Mouse (Mus musculus): Measurements from ENCODE around the gene Bicra. TPM values are rescaled to one million over a fixed set of nuclear protein-coding genes. Genes with fewer than 3 reads are reported as not detected.

The Bicra gene
- polyA plus RNA-seq, 2 experiments = 0.83 to 1.8 TPM

DNA sequence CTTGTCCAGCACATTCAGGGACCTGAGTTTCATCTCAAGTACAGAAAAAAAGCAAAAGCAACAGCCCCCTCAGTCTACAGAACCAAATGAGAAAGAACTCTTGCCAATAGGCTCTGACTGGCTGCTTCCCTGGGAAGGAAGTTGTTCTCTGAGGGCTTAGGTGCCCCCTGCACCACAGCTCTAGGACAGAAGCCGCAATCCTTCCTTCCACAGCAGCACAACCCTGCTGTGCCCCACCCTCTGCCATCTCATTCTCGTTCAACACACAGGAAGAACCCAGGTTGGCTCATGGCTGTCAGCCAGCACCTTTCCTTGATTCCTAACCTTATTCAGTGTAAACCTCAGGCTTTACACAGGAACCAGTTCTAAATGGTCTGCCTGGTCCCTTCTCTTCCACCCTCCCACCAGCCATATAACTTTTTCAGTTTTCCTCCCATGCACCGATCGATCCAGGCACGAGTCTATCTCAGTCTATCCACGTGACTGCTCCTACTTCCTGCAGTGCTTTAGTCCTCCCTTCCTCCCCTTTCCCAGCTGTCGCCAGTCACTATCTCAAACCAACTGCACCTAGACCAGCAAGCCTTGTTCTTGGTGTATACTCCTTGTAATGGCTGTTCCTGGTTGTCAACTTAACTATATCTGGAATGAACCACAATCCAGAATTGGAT is 36.2 kb downstream of the Bicra start:
- no peak overlapping the region for H3K4me3 ChIP-seq (ENCODE audit: insufficient read depth in 1 of 2, low read depth in 2 of 2, low read length in 2 of 2)
- no peaks in the 10 kb centered on the region for H3K27me3 ChIP-seq (ENCODE audit: control insufficient read depth, insufficient read depth, low read length)
- no peaks in the 10 kb centered on the region for H3K36me3 ChIP-seq (replicated peaks; ENCODE audit: control insufficient read depth, insufficient read depth, low read depth)
- TF ChIP-seq CTCF (IDR thresholded peaks at IDR 0.05; ENCODE audit: low read depth) (no peak), EP300 (IDR thresholded peaks at IDR 0.05; ENCODE audit: low read depth) (no peak)
- no peak overlapping the region for H3K27ac ChIP-seq
- H3K9me3 ChIP-seq (ENCODE audit: control insufficient read depth, low read length) = no peaks in the 10 kb centered on the region
- no peak for ATAC-seq (ENCODE audit: insufficient read depth)
- no peak for DNase-seq (ENCODE audit: low read depth in 3 of 3, low spot score in 3 of 3)
- H3K9ac ChIP-seq (replicated peaks) = no peak overlapping the region
- H3K4me1 ChIP-seq (replicated peaks; ENCODE audit: control insufficient read depth in 2 of 2, insufficient read depth in 2 of 2, low read length in 1 of 2) = peaks cover 0 to 8% of the 10 kb centered on the region in 2 experiments; a peak in 2 of 4 replicates
- WGBS (ENCODE audit: insufficient replicate concordance) = 29% methylated on average over 7 of the region's 7 CpGs
- H3K4me2 ChIP-seq (ENCODE audit: low read depth) = no peak overlapping the region

DNA sequence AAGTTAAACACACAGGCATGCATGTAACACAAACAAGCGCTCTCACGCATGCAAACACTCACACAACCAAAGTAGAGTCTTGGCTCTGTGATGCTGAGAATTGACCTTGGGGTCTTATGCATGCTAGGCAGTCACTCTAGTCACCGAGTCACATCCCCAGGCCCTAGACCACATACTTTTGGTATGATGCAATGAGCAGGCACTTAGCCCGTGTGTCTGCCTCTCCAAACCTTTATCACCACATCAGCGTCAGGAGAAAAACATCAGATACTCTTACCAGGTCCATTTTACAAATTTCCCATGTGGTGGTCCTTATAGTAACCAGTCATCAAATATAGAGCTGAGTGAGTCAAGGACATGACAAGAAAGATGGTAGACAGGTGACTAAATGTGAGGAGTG is 37.1 kb downstream of the Bicra start:
- Histone ChIP-seq H3K4me3 (ENCODE audit: insufficient read depth in 1 of 2, low read depth in 2 of 2, low read length in 2 of 2) (no peak overlapping the region), H3K27ac (no peak overlapping the region), H3K27me3 (ENCODE audit: control insufficient read depth, insufficient read depth, low read length) (no peaks in the 10 kb centered on the region), H3K9me3 (ENCODE audit: control insufficient read depth, low read length) (no peaks in the 10 kb centered on the region), H3K4me2 (ENCODE audit: low read depth) (no peak overlapping the region), H3K4me1 (replicated peaks; ENCODE audit: control insufficient read depth in 2 of 2, insufficient read depth in 2 of 2, low read length in 1 of 2) (peaks cover 0 to 8% of the 10 kb centered on the region in 2 experiments; a peak in 2 of 4 replicates), H3K9ac (replicated peaks) (no peak overlapping the region), H3K36me3 (replicated peaks; ENCODE audit: control insufficient read depth, insufficient read depth, low read depth) (no peaks in the 10 kb centered on the region)
- TF ChIP-seq EP300 (IDR thresholded peaks at IDR 0.05; ENCODE audit: low read depth) (no peak), CTCF (IDR thresholded peaks at IDR 0.05; ENCODE audit: low read depth) (no peak)
- DNase-seq (ENCODE audit: low read depth in 3 of 3, low spot score in 3 of 3) (no peak), ATAC-seq (ENCODE audit: insufficient read depth) (no peak)
- 64% methylated on average over 5 of the region's 5 CpGs for WGBS (ENCODE audit: insufficient replicate concordance)

DNA sequence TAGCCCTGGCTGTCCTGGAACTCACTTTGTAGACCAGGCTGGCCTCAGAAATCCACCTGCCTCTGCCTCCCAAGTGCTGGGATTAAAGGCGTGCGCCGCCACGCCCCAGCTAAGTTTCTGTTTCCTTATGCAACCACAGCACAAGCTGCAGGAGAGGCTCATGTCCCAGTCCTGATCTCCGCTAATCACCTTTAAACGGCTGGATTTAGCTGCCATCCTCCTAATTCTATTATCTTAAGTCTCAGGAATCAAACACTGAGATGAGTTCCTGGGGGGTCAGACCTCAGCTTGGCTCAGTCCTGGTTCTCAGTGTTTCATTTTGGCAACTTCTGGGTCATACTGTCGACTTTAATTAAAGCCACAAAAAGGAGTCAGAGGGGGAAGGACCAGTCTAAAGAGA is 38.1 kb downstream of the Bicra start:
- Histone ChIP-seq H3K27me3 (ENCODE audit: control insufficient read depth, insufficient read depth, low read length) (no peaks in the 10 kb centered on the region), H3K9me3 (ENCODE audit: control insufficient read depth, low read length) (no peaks in the 10 kb centered on the region), H3K4me1 (replicated peaks; ENCODE audit: control insufficient read depth in 2 of 2, insufficient read depth in 2 of 2, low read length in 1 of 2) (peaks cover 0 to 8% of the 10 kb centered on the region in 2 experiments; a peak in 2 of 4 replicates), H3K4me2 (ENCODE audit: low read depth) (no peak overlapping the region), H3K36me3 (replicated peaks; ENCODE audit: control insufficient read depth, insufficient read depth, low read depth) (no peaks in the 10 kb centered on the region), H3K27ac (no peak overlapping the region), H3K4me3 (ENCODE audit: insufficient read depth in 1 of 2, low read depth in 2 of 2, low read length in 2 of 2) (no peak overlapping the region), H3K9ac (replicated peaks) (no peak overlapping the region)
- DNase-seq (ENCODE audit: low read depth in 3 of 3, low spot score in 3 of 3) (no peak), ATAC-seq (ENCODE audit: insufficient read depth) (no peak)
- TF ChIP-seq EP300 (IDR thresholded peaks at IDR 0.05; ENCODE audit: low read depth) (no peak), CTCF (IDR thresholded peaks at IDR 0.05; ENCODE audit: low read depth) (no peak)
- WGBS (ENCODE audit: insufficient replicate concordance) = 76% methylated on average over 7 of the region's 7 CpGs

DNA sequence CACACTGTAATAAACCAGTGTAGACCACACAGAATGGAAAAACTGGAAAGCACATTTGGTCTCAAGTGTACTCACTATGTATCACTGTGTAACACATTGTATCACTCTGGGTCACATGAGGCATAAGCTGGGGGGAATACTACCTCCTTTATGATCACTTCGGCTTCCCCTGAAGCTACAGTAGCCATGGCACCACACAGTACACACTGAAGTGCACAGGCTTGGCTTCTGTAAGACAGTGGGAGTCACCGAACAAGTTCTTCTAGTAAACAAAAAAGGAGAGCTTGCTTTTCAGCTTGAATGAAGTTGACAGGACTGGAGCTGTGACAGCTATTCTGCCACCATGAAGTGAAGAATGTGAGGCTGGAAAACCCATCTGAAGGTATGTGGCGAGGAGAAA is 42.7 kb downstream of the Bicra start:
- H3K4me2 ChIP-seq (ENCODE audit: low read depth) = no peak overlapping the region
- H3K4me1 ChIP-seq (replicated peaks; ENCODE audit: control insufficient read depth in 2 of 2, insufficient read depth in 2 of 2, low read length in 1 of 2) = peaks cover 5 to 14% of the 10 kb centered on the region in 2 experiments
- ATAC-seq (ENCODE audit: insufficient read depth) (no peak), DNase-seq (ENCODE audit: low read depth in 3 of 3, low spot score in 3 of 3) (no peak)
- no peaks in the 10 kb centered on the region for H3K27me3 ChIP-seq (ENCODE audit: control insufficient read depth, insufficient read depth, low read length)
- 71% methylated on average over 3 of the region's 3 CpGs for WGBS (ENCODE audit: insufficient replicate concordance)
- no peaks in the 10 kb centered on the region for H3K36me3 ChIP-seq (replicated peaks; ENCODE audit: control insufficient read depth, insufficient read depth, low read depth)
- no peak overlapping the region for H3K4me3 ChIP-seq (ENCODE audit: insufficient read depth in 1 of 2, low read depth in 2 of 2, low read length in 2 of 2)
- TF ChIP-seq EP300 (IDR thresholded peaks at IDR 0.05; ENCODE audit: low read depth) (no peak), CTCF (IDR thresholded peaks at IDR 0.05; ENCODE audit: low read depth) (no peak)
- no peaks in the 10 kb centered on the region for H3K9me3 ChIP-seq (ENCODE audit: control insufficient read depth, low read length)
- H3K27ac ChIP-seq = no peak overlapping the region
- no peak overlapping the region for H3K9ac ChIP-seq (replicated peaks)

DNA sequence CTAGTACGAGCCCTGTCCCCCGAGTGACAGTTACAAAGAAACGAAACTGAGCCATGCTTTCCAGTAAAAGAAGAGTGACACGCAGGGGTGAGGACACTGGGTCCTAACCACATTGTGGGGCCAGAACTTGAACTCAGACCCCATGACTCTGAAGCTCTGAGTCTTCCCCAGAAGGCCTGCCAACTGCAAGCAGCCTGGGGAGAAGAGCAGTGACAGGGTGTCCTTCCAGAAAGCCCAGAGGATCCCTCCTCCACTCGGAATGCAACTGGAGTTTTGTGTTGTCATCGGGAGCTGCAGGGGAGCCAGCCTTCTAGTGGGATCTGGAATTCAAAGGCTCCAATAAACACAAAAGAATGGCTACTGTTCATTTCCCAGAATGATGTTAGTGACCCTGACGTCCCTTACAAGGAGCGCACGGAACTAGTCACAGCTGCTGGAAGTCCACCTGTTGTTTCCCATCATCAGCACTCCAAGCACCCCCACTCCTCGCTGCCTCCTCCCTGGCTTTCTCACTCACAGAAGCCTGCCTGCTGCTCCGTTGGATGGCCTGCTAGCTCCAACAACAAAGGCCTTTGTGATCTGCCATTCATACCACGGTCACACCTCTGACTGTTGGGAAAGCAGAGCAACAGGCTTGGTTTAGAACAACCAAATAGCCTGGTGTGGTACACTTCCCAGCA is 43.4 kb downstream of the Bicra start:
- DNase-seq (ENCODE audit: low read depth in 3 of 3, low spot score in 3 of 3) (no peak), ATAC-seq (ENCODE audit: insufficient read depth) (no peak)
- Histone ChIP-seq H3K4me3 (ENCODE audit: insufficient read depth in 1 of 2, low read depth in 2 of 2, low read length in 2 of 2) (no peak overlapping the region), H3K27me3 (ENCODE audit: control insufficient read depth, insufficient read depth, low read length) (no peaks in the 10 kb centered on the region), H3K9me3 (ENCODE audit: control insufficient read depth, low read length) (no peaks in the 10 kb centered on the region), H3K9ac (replicated peaks) (no peak overlapping the region), H3K4me1 (replicated peaks; ENCODE audit: control insufficient read depth in 2 of 2, insufficient read depth in 2 of 2, low read length in 1 of 2) (peaks cover 5 to 14% of the 10 kb centered on the region in 2 experiments), H3K27ac (no peak overlapping the region), H3K4me2 (ENCODE audit: low read depth) (no peak overlapping the region), H3K36me3 (replicated peaks; ENCODE audit: control insufficient read depth, insufficient read depth, low read depth) (0 out of 2 replicates have a peak, but pooled peaks cover under 1% of the 10 kb centered on the region)
- 75% methylated on average over 12 of the region's 12 CpGs for WGBS (ENCODE audit: insufficient replicate concordance)
- TF ChIP-seq CTCF (IDR thresholded peaks at IDR 0.05; ENCODE audit: low read depth) (no peak), EP300 (IDR thresholded peaks at IDR 0.05; ENCODE audit: low read depth) (no peak)

All from liver, embryonic 14.5 days (tissue).